Comparison of ENCODE assay signal across 16 mouse cellular contexts in the genomic region with DNA sequence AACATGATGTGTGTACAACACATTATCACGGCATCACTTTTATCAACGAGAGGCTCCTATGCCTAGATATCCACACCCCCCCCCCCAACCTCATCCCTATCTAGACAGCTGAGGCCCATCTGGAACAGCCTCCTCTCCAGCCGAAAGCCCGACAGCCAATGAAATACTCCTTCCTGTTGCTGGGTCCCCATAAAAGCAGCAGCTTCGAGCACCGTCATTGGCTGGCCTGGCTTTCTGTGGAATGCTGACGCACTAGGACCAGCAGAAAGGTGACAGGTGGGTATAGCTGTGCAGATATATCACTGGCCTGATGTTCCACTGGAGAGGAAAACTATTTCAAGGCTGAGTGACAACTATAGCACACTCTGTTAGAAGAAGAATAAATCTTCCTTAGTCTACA.
DNase-seq lines count a peak whose midpoint lies in the region; ATAC-seq lines count a peak whose summit lies in the region.
"Had no signal": no experiment of that assay in that cellular context is flagged by ENCODE, and none has a peak within 500 bp of the region (broad histone marks: within the 10 kb centered on the region; RNA-seq: fewer than 3 reads in every experiment).

No protein-coding gene starts in this region.

- 21% methylated on average over 7 of the region's 7 CpGs for WGBS in lung, embryonic 15.5 days
- whole genome bisulfite sequencing in intestine, embryonic 15.5 days, result 23% methylated on average over 7 of the region's 7 CpGs
- WGBS in kidney, embryonic 16.5 days, result 17% methylated on average over 7 of the region's 7 CpGs
- 46% methylated on average over 7 of the region's 7 CpGs for WGBS in neural tube, embryonic 14.5 days
- 89% methylated on average over 7 of the region's 7 CpGs for WGBS in forebrain, embryonic 12.5 days

- ATAC-seq in lung, embryonic 15.5 days (ENCODE audit: borderline replicate concordance, extremely low read depth, low FRiP score, low TSS enrichment), result peak; percentile 33; the same call in 1 of the 2 replicates
- ATAC-seq in intestine, embryonic 15.5 days, result peak; percentile 66
- peak; percentile 67; the same call in 1 of the 2 replicates for ATAC-seq in kidney, embryonic 16.5 days (ENCODE audit: low FRiP score, low TSS enrichment)
- ATAC-seq in neural tube, embryonic 14.5 days (ENCODE audit: low read depth), result peak; percentile 52; the same call in 1 of the 2 replicates
- ATAC-seq in forebrain, embryonic 12.5 days (ENCODE audit: low FRiP score), result no peak
- ATAC-seq: CD4-positive, CD25-positive, alpha-beta regulatory T cell, adult 4 months; forebrain, embryonic 15.5 days; midbrain, embryonic 16.5 days had no signal

- H3K9me3 ChIP-seq in lung, embryonic 15.5 days, result no peaks in the 10 kb centered on the region
- no peaks in the 10 kb centered on the region for H3K9me3 ChIP-seq in intestine, embryonic 15.5 days
- no peaks in the 10 kb centered on the region for H3K9me3 ChIP-seq in kidney, embryonic 16.5 days (ENCODE audit: low read length)
- H3K9me3 ChIP-seq in neural tube, embryonic 14.5 days (ENCODE audit: control insufficient read depth, low read length), result no peaks in the 10 kb centered on the region
- H3K9me3 ChIP-seq in forebrain, embryonic 12.5 days, result no peaks in the 10 kb centered on the region
- H3K9me3 ChIP-seq: forebrain, embryonic 15.5 days; hindbrain, embryonic 15.5 days had no signal

- peaks cover 48% of the 10 kb centered on the region for H3K4me1 ChIP-seq in lung, embryonic 15.5 days
- H3K4me1 ChIP-seq in intestine, embryonic 15.5 days (replicated peaks), result peaks cover 18% of the 10 kb centered on the region
- H3K4me1 ChIP-seq in kidney, embryonic 16.5 days (ENCODE audit: insufficient read depth, low read length), result peaks cover 25% of the 10 kb centered on the region
- 0 out of 2 replicates have a peak, but pooled peaks cover 5% of the 10 kb centered on the region for H3K4me1 ChIP-seq in neural tube, embryonic 14.5 days (ENCODE audit: control insufficient read depth, insufficient read depth, low read length)
- H3K4me1 ChIP-seq in forebrain, embryonic 12.5 days, result 0 out of 2 replicates have a peak, but pooled peaks cover 3% of the 10 kb centered on the region

- H3K27ac ChIP-seq in lung, embryonic 15.5 days, result peak overlapping the region; percentile 86
- 0 out of 2 replicates have a peak overlapping the region, but pooled peaks have one; percentile 11 for H3K27ac ChIP-seq in intestine, embryonic 15.5 days
- peak overlapping the region; percentile 85 for H3K27ac ChIP-seq in kidney, embryonic 16.5 days (ENCODE audit: low read length)
- no peak overlapping the region for H3K27ac ChIP-seq in neural tube, embryonic 14.5 days (ENCODE audit: low read depth, low read length)
- no peak overlapping the region for H3K27ac ChIP-seq in forebrain, embryonic 12.5 days
- H3K27ac ChIP-seq: forebrain, embryonic 15.5 days; heart, adult 2 months; hindbrain, embryonic 15.5 days had no signal

- H3K9ac ChIP-seq in lung, embryonic 15.5 days, result no peak overlapping the region
- H3K9ac ChIP-seq in intestine, embryonic 15.5 days, result no peak overlapping the region
- H3K9ac ChIP-seq in kidney, embryonic 16.5 days (replicated peaks; ENCODE audit: low read length), result 0 out of 2 replicates have a peak overlapping the region, but pooled peaks have one; percentile 7
- H3K9ac ChIP-seq in neural tube, embryonic 14.5 days (replicated peaks; ENCODE audit: low read depth, low read length), result no peak overlapping the region
- H3K9ac ChIP-seq in forebrain, embryonic 12.5 days, result no peak overlapping the region
- H3K9ac ChIP-seq: forebrain, embryonic 15.5 days; hindbrain, embryonic 15.5 days had no signal

- peak overlapping the region; percentile 26; the same call in 1 of the 2 replicates for H3K4me2 ChIP-seq in lung, embryonic 15.5 days
- peak overlapping the region; percentile 22 for H3K4me2 ChIP-seq in intestine, embryonic 15.5 days (replicated peaks)
- H3K4me2 ChIP-seq in kidney, embryonic 16.5 days (replicated peaks; ENCODE audit: low read depth, low read length), result peak overlapping the region; percentile 24; the same call in 1 of the 2 replicates
- no peak overlapping the region for H3K4me2 ChIP-seq in neural tube, embryonic 14.5 days (ENCODE audit: low read depth, low read length)
- H3K4me2 ChIP-seq in forebrain, embryonic 12.5 days, result no peak overlapping the region
- H3K4me2 ChIP-seq: forebrain, embryonic 15.5 days; hindbrain, embryonic 15.5 days had no signal

- H3K27me3 ChIP-seq in lung, embryonic 15.5 days, result no peaks in the 10 kb centered on the region
- no peaks in the 10 kb centered on the region for H3K27me3 ChIP-seq in intestine, embryonic 15.5 days (replicated peaks)
- H3K27me3 ChIP-seq in kidney, embryonic 16.5 days (ENCODE audit: insufficient read depth, low read length), result no peaks in the 10 kb centered on the region
- no peaks in the 10 kb centered on the region for H3K27me3 ChIP-seq in neural tube, embryonic 14.5 days (ENCODE audit: control insufficient read depth, insufficient read depth, low read length)
- no peaks in the 10 kb centered on the region for H3K27me3 ChIP-seq in forebrain, embryonic 12.5 days
- H3K27me3 ChIP-seq: forebrain, embryonic 15.5 days; hindbrain, embryonic 15.5 days had no signal

- H3K4me3 ChIP-seq in lung, embryonic 15.5 days, result no peak overlapping the region
- no peak overlapping the region for H3K4me3 ChIP-seq in intestine, embryonic 15.5 days (replicated peaks)
- no peak overlapping the region for H3K4me3 ChIP-seq in kidney, embryonic 16.5 days (ENCODE audit: low read length)
- H3K4me3 ChIP-seq in neural tube, embryonic 14.5 days (ENCODE audit: low read depth, low read length), result no peak overlapping the region
- H3K4me3 ChIP-seq in forebrain, embryonic 12.5 days (replicated peaks), result no peak overlapping the region
- H3K4me3 ChIP-seq: forebrain, embryonic 15.5 days; heart, adult 2 months; hindbrain, embryonic 15.5 days had no signal

- H3K36me3 ChIP-seq in lung, embryonic 15.5 days, result no peaks in the 10 kb centered on the region
- no peaks in the 10 kb centered on the region for H3K36me3 ChIP-seq in intestine, embryonic 15.5 days
- H3K36me3 ChIP-seq in kidney, embryonic 16.5 days (ENCODE audit: insufficient read depth, low read length), result no peaks in the 10 kb centered on the region
- no peaks in the 10 kb centered on the region for H3K36me3 ChIP-seq in neural tube, embryonic 14.5 days (ENCODE audit: control insufficient read depth, insufficient read depth, low read length)
- H3K36me3 ChIP-seq in forebrain, embryonic 12.5 days (replicated peaks), result no peaks in the 10 kb centered on the region
- H3K36me3 ChIP-seq: forebrain, embryonic 15.5 days; hindbrain, embryonic 15.5 days had no signal

- DNase-seq in lung, postnatal 14 days, result no peak
- no peak for DNase-seq in heart, adult 18-20 months
- DNase-seq: adrenal gland, adult 8-10 months; cerebellum, adult 18-20 months; heart, adult 2 months; heart, postnatal 10 days; thymus, postnatal 36 days had no signal

Comparison
In these comparisons a context has a peak if more than half of its experiments do, and no peak if none do; other contexts are left out.
1. H3K27ac ChIP-seq: peak in lung, embryonic 15.5 days (single experiment), intestine, embryonic 15.5 days (single experiment) and kidney, embryonic 16.5 days (single experiment); none in neural tube, embryonic 14.5 days (single experiment) and forebrain, embryonic 12.5 days (single experiment).
2. H3K4me2 ChIP-seq: peak in lung, embryonic 15.5 days (single experiment), intestine, embryonic 15.5 days (single experiment) and kidney, embryonic 16.5 days (single experiment); none in neural tube, embryonic 14.5 days (single experiment) and forebrain, embryonic 12.5 days (single experiment).